In the genomic region with DNA sequence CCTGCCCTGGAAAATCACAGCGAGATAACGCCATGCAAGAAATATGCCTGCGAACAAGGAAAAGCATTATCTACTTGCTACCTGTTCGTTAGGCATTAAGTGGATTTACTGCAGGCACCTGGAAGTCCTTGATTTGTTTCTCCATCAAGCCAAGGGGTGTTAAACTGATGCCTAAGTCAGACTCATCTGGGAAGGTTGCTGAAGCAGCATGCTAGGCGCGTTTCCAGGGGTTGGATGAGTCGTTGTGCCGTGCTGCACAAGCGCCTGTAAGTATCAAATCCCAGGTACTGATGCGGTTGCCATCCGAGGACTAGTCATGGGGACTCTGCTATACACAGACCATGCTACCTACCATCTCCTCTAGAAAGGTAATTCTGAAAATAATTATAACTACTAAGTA, we compare ENCODE assay signal across 8 mouse cellular contexts. TPM values are rescaled to one million over a fixed set of nuclear protein-coding genes. Genes with fewer than 3 reads are reported as not detected.
DNase-seq lines count a peak whose midpoint lies in the region; ATAC-seq and TF ChIP-seq lines count a peak whose summit lies in the region.

No protein-coding gene starts in this region.

- no peak for DNase-seq in kidney, postnatal 36 days
- DNase-seq in forebrain, embryonic 11.5 days (ENCODE audit: low spot score) = no peak
- no peak for DNase-seq in right cerebral cortex, postnatal 4 days
- no peak for DNase-seq in thymus, postnatal 25 days
- no peak for DNase-seq in layer of hippocampus, adult 11-12 months (ENCODE audit: low spot score)

- peak overlapping the region; percentile 96 for H3K4me3 ChIP-seq in kidney, embryonic 16.5 days (ENCODE audit: low read length)
- peak overlapping the region; percentile 81 for H3K4me3 ChIP-seq in forebrain, embryonic 11.5 days (ENCODE audit: low read depth, low read length)
- peak overlapping the region; percentile 90; the same call in 1 of the 2 replicates for H3K4me3 ChIP-seq in intestine, embryonic 15.5 days (replicated peaks)
- peak overlapping the region; percentile 61 for H3K4me3 ChIP-seq in myocyte

- peak overlapping the region; percentile 88 for H3K4me2 ChIP-seq in kidney, embryonic 16.5 days (replicated peaks; ENCODE audit: low read depth, low read length)
- peak overlapping the region; percentile 88; the same call in 1 of the 2 replicates for H3K4me2 ChIP-seq in forebrain, embryonic 11.5 days (ENCODE audit: low read depth, low read length, severe bottlenecking)
- peak overlapping the region; percentile 90 for H3K4me2 ChIP-seq in intestine, embryonic 15.5 days (replicated peaks)
- peak overlapping the region; percentile 46 for H3K4me2 ChIP-seq in myocyte (ENCODE audit: low read depth)

- H3ac ChIP-seq in myocyte (ENCODE audit: control insufficient read depth, insufficient read length) = no peak overlapping the region

- H3K27me3 ChIP-seq in kidney, embryonic 16.5 days (ENCODE audit: insufficient read depth, low read length) = no peaks in the 10 kb centered on the region
- H3K27me3 ChIP-seq in forebrain, embryonic 11.5 days (ENCODE audit: control insufficient read depth, insufficient read depth, low read length) = no peaks in the 10 kb centered on the region
- no peaks in the 10 kb centered on the region for H3K27me3 ChIP-seq in intestine, embryonic 15.5 days (replicated peaks)
- no peaks in the 10 kb centered on the region for H3K27me3 ChIP-seq in myocyte (ENCODE audit: control insufficient read depth, insufficient read depth, insufficient read length)

- WGBS in kidney, embryonic 16.5 days = 36% methylated on average over 11 of the region's 11 CpGs
- WGBS in forebrain, embryonic 11.5 days = 30% methylated on average over 11 of the region's 11 CpGs
- 30% methylated on average over 11 of the region's 11 CpGs for WGBS in intestine, embryonic 15.5 days

- peak overlapping the region; percentile 98 for H3K27ac ChIP-seq in kidney, embryonic 16.5 days (ENCODE audit: low read length)
- no peak overlapping the region for H3K27ac ChIP-seq in forebrain, embryonic 11.5 days (ENCODE audit: low read depth, low read length)
- H3K27ac ChIP-seq in intestine, embryonic 15.5 days = peak overlapping the region; percentile 49; the same call in 1 of the 2 replicates

- H3K9ac ChIP-seq in kidney, embryonic 16.5 days (replicated peaks; ENCODE audit: low read length) = peak overlapping the region; percentile 35
- H3K9ac ChIP-seq in forebrain, embryonic 11.5 days (ENCODE audit: low read length) = no peak overlapping the region
- 0 out of 2 replicates have a peak overlapping the region, but pooled peaks have one; percentile 18 for H3K9ac ChIP-seq in intestine, embryonic 15.5 days

- H3K79me2 ChIP-seq in myocyte (ENCODE audit: control insufficient read depth, insufficient read depth) = peaks cover 37% of the 10 kb centered on the region

- TF ChIP-seq POLR2A in myocyte (IDR thresholded peaks at IDR 0.05; ENCODE audit: insufficient read length, low read depth) = no peak

- no peaks in the 10 kb centered on the region for H3K36me3 ChIP-seq in kidney, embryonic 16.5 days (ENCODE audit: insufficient read depth, low read length)
- H3K36me3 ChIP-seq in forebrain, embryonic 11.5 days (ENCODE audit: control insufficient read depth, insufficient read depth, low read length) = no peaks in the 10 kb centered on the region
- H3K36me3 ChIP-seq in intestine, embryonic 15.5 days = no peaks in the 10 kb centered on the region
- H3K36me3 ChIP-seq in myocyte (ENCODE audit: control insufficient read depth, insufficient read depth) = no peaks in the 10 kb centered on the region

- ATAC-seq in kidney, embryonic 16.5 days (ENCODE audit: low FRiP score, low TSS enrichment) = no peak
- no peak for ATAC-seq in forebrain, embryonic 11.5 days (replicated peaks; ENCODE audit: low FRiP score)
- no peak for ATAC-seq in intestine, embryonic 15.5 days

- H3K9me3 ChIP-seq in kidney, embryonic 16.5 days (ENCODE audit: low read length) = no peaks in the 10 kb centered on the region
- H3K9me3 ChIP-seq in forebrain, embryonic 11.5 days (ENCODE audit: control insufficient read depth, low read length) = no peaks in the 10 kb centered on the region
- H3K9me3 ChIP-seq in intestine, embryonic 15.5 days = no peaks in the 10 kb centered on the region

- peaks cover 42% of the 10 kb centered on the region for H3K4me1 ChIP-seq in kidney, embryonic 16.5 days (ENCODE audit: insufficient read depth, low read length)
- H3K4me1 ChIP-seq in forebrain, embryonic 11.5 days (replicated peaks; ENCODE audit: control insufficient read depth, insufficient read depth, low read length) = peaks cover 10% of the 10 kb centered on the region
- peaks cover 14% of the 10 kb centered on the region for H3K4me1 ChIP-seq in intestine, embryonic 15.5 days (replicated peaks)

TF ChIP-seq in myocyte, 11 proteins besides CTCF, POLR2A, EP300 and RAD21:
- TF ChIP-seq USF1 (IDR thresholded peaks at IDR 0.05; ENCODE audit: low read depth) (no peak), CEBPB (IDR thresholded peaks at IDR 0.05; ENCODE audit: insufficient read depth, poor library complexity, severe bottlenecking) (no peak), SRF (IDR thresholded peaks at IDR 0.05; ENCODE audit: control insufficient read depth, insufficient read length, low read depth) (no peak), TCF3 (IDR thresholded peaks at IDR 0.05; ENCODE audit: insufficient read length, low read depth) (no peak), MYOD1 (IDR thresholded peaks at IDR 0.05; ENCODE audit: control insufficient read depth in 1 of 3, insufficient read length in 2 of 3, low read depth in 2 of 3) (no peak), REST (IDR thresholded peaks at IDR 0.05; ENCODE audit: insufficient read depth, insufficient read length) (no peak), MAX (IDR thresholded peaks at IDR 0.05; ENCODE audit: low read depth) (no peak), MYOG (IDR thresholded peaks at IDR 0.05; ENCODE audit: control insufficient read depth in 1 of 3, insufficient read depth in 1 of 3, insufficient read length in 2 of 3, low read depth in 2 of 3) (no peak), TCF12 (IDR thresholded peaks at IDR 0.05; ENCODE audit: insufficient read depth, poor library complexity, severe bottlenecking) (no peak), POLR2AphosphoS2 (IDR thresholded peaks at IDR 0.05; ENCODE audit: insufficient read length, low read depth) (no peak), E2F4 (IDR thresholded peaks at IDR 0.05; ENCODE audit: insufficient read depth) (no peak)
TF ChIP-seq in myocyte: peak in this region for 0.

RNA-seq across cellular contexts. Expression of a gene that starts 0.6 kb away (rescaled TPM):
- polyA plus RNA-seq in kidney, embryonic 16.5 days (2015; fragmentation: Nextera tagmentation; extraction: Ambion mirVana) = 62.4 and 71.5 TPM in 2 replicates
- polyA plus RNA-seq in forebrain, embryonic 11.5 days (2014; fragmentation: Nextera tagmentation; extraction: Ambion mirVana) = 35.1 and 35.3 TPM in 2 replicates
- 32.0 and 35.4 TPM in 2 replicates for polyA plus RNA-seq in intestine, embryonic 15.5 days (2015; fragmentation: Nextera tagmentation; extraction: Ambion mirVana)
- polyA plus RNA-seq in myocyte (2012; fragmentation: generic; extraction: Trizol) = 19.1 TPM

RNA-seq across cellular contexts. Expression of a gene that starts 56.7 kb away (rescaled TPM):
- 59.3 and 67.9 TPM in 2 replicates for polyA plus RNA-seq in kidney, embryonic 16.5 days (2015; fragmentation: Nextera tagmentation; extraction: Ambion mirVana)
- polyA plus RNA-seq in forebrain, embryonic 11.5 days (2014; fragmentation: Nextera tagmentation; extraction: Ambion mirVana) = 366 and 368 TPM in 2 replicates
- polyA plus RNA-seq in intestine, embryonic 15.5 days (2015; fragmentation: Nextera tagmentation; extraction: Ambion mirVana) = 89.5 and 95.7 TPM in 2 replicates
- polyA plus RNA-seq in myocyte (2012; fragmentation: generic; extraction: Trizol) = 2.2 TPM

Comparison
In these comparisons a context has a peak if more than half of its experiments do, and no peak if none do; other contexts are left out.
1. RNA of a gene that starts 56.7 kb away (polyA plus RNA-seq): 366 to 368 TPM in forebrain, embryonic 11.5 days, 89.5 to 95.7 TPM in intestine, embryonic 15.5 days and 59.3 to 67.9 TPM in kidney, embryonic 16.5 days; 2.2 TPM in myocyte (single experiment); every median in the first group is over 10 times any median in the second.
2. Peak in every context shown above with its lines, with median percentiles within 50 percentile points of each other: H3K4me2 ChIP-seq and H3K4me3 ChIP-seq.